ENCODE assay signal across 26 mouse cellular contexts in the genomic region with DNA sequence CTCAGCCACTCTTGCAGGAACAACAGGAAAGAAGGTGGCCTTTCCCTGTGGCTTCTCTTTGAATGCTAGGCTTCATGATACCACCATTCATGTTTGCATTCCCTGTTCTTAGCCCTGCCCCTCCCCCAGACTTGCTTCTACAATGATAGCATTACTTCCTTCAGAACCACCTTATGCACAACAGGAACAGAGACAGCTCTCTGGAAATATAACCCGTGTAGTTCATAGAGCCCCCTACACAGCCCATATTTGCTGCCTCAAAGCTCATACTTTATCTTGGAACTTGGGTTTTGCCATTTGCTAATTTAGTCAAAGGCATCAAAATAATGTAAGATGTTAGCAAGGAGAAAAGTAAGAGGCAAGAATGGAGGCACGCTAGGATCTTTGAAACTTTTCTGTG.
DNase-seq lines count a peak whose midpoint lies in the region; ATAC-seq and TF ChIP-seq lines count a peak whose summit lies in the region.
"Had no signal": no experiment of that assay in that cellular context is flagged by ENCODE, and none has a peak within 500 bp of the region (broad histone marks: within the 10 kb centered on the region; RNA-seq: fewer than 3 reads in every experiment).

No protein-coding gene starts in this region.

- no peak for DNase-seq in gastrocnemius, adult 2 months
- no peak for DNase-seq in gastrocnemius, postnatal 25 days
- DNase-seq in heart, postnatal 10 days, result no peak
- DNase-seq in limb, embryonic 11.5 days (ENCODE audit: low spot score), result peak; percentile 18
- no peak for DNase-seq in cerebellum, adult 9-11 months
- DNase-seq: adrenal gland, postnatal 36 days; cerebellum, adult 9-10 months; gastrocnemius, postnatal 14 days; kidney, adult 11 months; kidney, postnatal 36 days; layer of hippocampus, postnatal 36 days; lung, embryonic 14.5 days; lung, postnatal 4 days; right cerebral cortex, adult 18-20 months; right cerebral cortex, postnatal 4 days had no signal

- ATAC-seq in heart, embryonic 16.5 days (replicated peaks; ENCODE audit: extremely low read depth, insufficient read depth, low FRiP score), result no peak
- no peak for ATAC-seq in limb, embryonic 11.5 days (ENCODE audit: insufficient number of reproducible peaks, low FRiP score, low TSS enrichment, low read depth)
- no peak for ATAC-seq in liver, embryonic 15.5 days (ENCODE audit: insufficient read depth)
- no peak for ATAC-seq in granulocyte monocyte progenitor cell, adult 5-6 weeks (replicated peaks; ENCODE audit: poor library complexity, severe bottlenecking)
- ATAC-seq: forebrain, embryonic 15.5 days; midbrain, embryonic 16.5 days had no signal

- intact Hi-C loops in gastrocnemius, adult 2 months (cut with DNase I), result no loop called here
- intact Hi-C loops in heart, postnatal 10 days (cut with DNase I), result no loop called here

- H3K36me3 ChIP-seq in heart, embryonic 16.5 days (ENCODE audit: control insufficient read depth, insufficient read depth), result no peaks in the 10 kb centered on the region
- no peaks in the 10 kb centered on the region for H3K36me3 ChIP-seq in limb, embryonic 11.5 days (ENCODE audit: control insufficient read depth, insufficient read depth, low read length)
- H3K36me3 ChIP-seq in liver, embryonic 15.5 days (replicated peaks), result no peaks in the 10 kb centered on the region
- H3K36me3 ChIP-seq: embryonic facial prominence, embryonic 10.5 days; forebrain, embryonic 15.5 days; hindbrain, embryonic 13.5 days; kidney, embryonic 15.5 days; neural tube, embryonic 15.5 days; stomach, embryonic 15.5 days had no signal

- H3K27ac ChIP-seq in gastrocnemius, adult 2 months, result peak overlapping the region; percentile 100; the same call in 1 of the 2 replicates
- H3K27ac ChIP-seq in heart, embryonic 16.5 days (ENCODE audit: low read length), result peak overlapping the region; percentile 96
- H3K27ac ChIP-seq in limb, embryonic 11.5 days (replicated peaks; ENCODE audit: low read depth, low read length), result no peak overlapping the region
- H3K27ac ChIP-seq in liver, embryonic 15.5 days (replicated peaks), result peak overlapping the region; percentile 64
- H3K27ac ChIP-seq: embryonic facial prominence, embryonic 10.5 days; forebrain, embryonic 15.5 days; hindbrain, embryonic 13.5 days had no signal

- H3K9me3 ChIP-seq in heart, embryonic 16.5 days (replicated peaks; ENCODE audit: control insufficient read depth, low read length), result no peaks in the 10 kb centered on the region
- no peaks in the 10 kb centered on the region for H3K9me3 ChIP-seq in limb, embryonic 11.5 days (ENCODE audit: control insufficient read depth, low read length)
- H3K9me3 ChIP-seq in liver, embryonic 15.5 days (replicated peaks), result no peaks in the 10 kb centered on the region
- H3K9me3 ChIP-seq: embryonic facial prominence, embryonic 10.5 days; forebrain, embryonic 15.5 days; hindbrain, embryonic 13.5 days; kidney, embryonic 15.5 days; neural tube, embryonic 15.5 days; stomach, embryonic 15.5 days had no signal

- peaks cover 41% of the 10 kb centered on the region for H3K4me1 ChIP-seq in heart, embryonic 16.5 days (ENCODE audit: control insufficient read depth, insufficient read depth, low read length)
- peaks cover 9% of the 10 kb centered on the region for H3K4me1 ChIP-seq in limb, embryonic 11.5 days (ENCODE audit: control insufficient read depth, insufficient read depth, low read length)
- H3K4me1 ChIP-seq in liver, embryonic 15.5 days (replicated peaks), result peaks cover 59% of the 10 kb centered on the region

- no peaks in the 10 kb centered on the region for H3K27me3 ChIP-seq in heart, embryonic 16.5 days (ENCODE audit: control insufficient read depth, insufficient read depth, low read length)
- no peaks in the 10 kb centered on the region for H3K27me3 ChIP-seq in limb, embryonic 11.5 days (ENCODE audit: control insufficient read depth, insufficient read depth, low read length)
- H3K27me3 ChIP-seq in liver, embryonic 15.5 days, result no peaks in the 10 kb centered on the region
- H3K27me3 ChIP-seq: stomach, embryonic 15.5 days had no signal

- TF ChIP-seq CTCF in gastrocnemius, adult 2 months (IDR thresholded peaks at IDR 0.05), result no peak

- 32% methylated on average over 2 of the region's 2 CpGs for WGBS in heart, embryonic 16.5 days
- WGBS in limb, embryonic 11.5 days, result 48% methylated on average over 2 of the region's 2 CpGs
- 21% methylated on average over 2 of the region's 2 CpGs for WGBS in liver, embryonic 15.5 days (ENCODE audit: insufficient replicate concordance)

- no peak overlapping the region for H3K9ac ChIP-seq in heart, embryonic 16.5 days (ENCODE audit: low read length)
- no peak overlapping the region for H3K9ac ChIP-seq in limb, embryonic 11.5 days (ENCODE audit: low read length)
- H3K9ac ChIP-seq in liver, embryonic 15.5 days, result no peak overlapping the region
- H3K9ac ChIP-seq: forebrain, embryonic 15.5 days; hindbrain, embryonic 13.5 days; kidney, embryonic 15.5 days; lung, embryonic 14.5 days; neural tube, embryonic 15.5 days; stomach, embryonic 15.5 days had no signal

- no peak overlapping the region for H3K4me3 ChIP-seq in gastrocnemius, adult 2 months
- no peak overlapping the region for H3K4me3 ChIP-seq in heart, embryonic 16.5 days (ENCODE audit: low read length)
- no peak overlapping the region for H3K4me3 ChIP-seq in limb, embryonic 11.5 days (ENCODE audit: low read depth, low read length)
- no peak overlapping the region for H3K4me3 ChIP-seq in liver, embryonic 15.5 days (replicated peaks)
- H3K4me3 ChIP-seq: embryonic facial prominence, embryonic 10.5 days; forebrain, embryonic 15.5 days; hindbrain, embryonic 13.5 days; kidney, embryonic 15.5 days; myocyte; neural tube, embryonic 15.5 days; stomach, embryonic 15.5 days had no signal

- no peak overlapping the region for H3K4me2 ChIP-seq in heart, embryonic 16.5 days (ENCODE audit: low read depth, low read length)
- H3K4me2 ChIP-seq in limb, embryonic 11.5 days (ENCODE audit: low read depth, severe bottlenecking), result no peak overlapping the region
- peak overlapping the region; percentile 86 for H3K4me2 ChIP-seq in liver, embryonic 15.5 days
- H3K4me2 ChIP-seq: forebrain, embryonic 15.5 days; hindbrain, embryonic 13.5 days; kidney, embryonic 15.5 days; lung, embryonic 14.5 days; neural tube, embryonic 15.5 days; stomach, embryonic 15.5 days had no signal
